Mouse (Mus musculus) embryonic fibroblast, embryonic 13.5 days (primary cell): Measurements from ENCODE around the gene Gm17018.

ENCODE experiments used
- CTCF ChIP-seq: IDR thresholded peaks from 2 replicates; pipeline ENCODE4 v1.5.1; 2011; ENCODE audit warnings: mild to moderate bottlenecking, control low read depth, low read length, moderate library complexity, borderline replicate concordance; ENCODE audit not compliant: insufficient read depth
- POLR2A ChIP-seq: IDR thresholded peaks from 2 replicates; pipeline ENCODE4 v1.6.1; 2011; ENCODE audit warnings: low read depth, mild to moderate bottlenecking, control low read depth, low read length, moderate library complexity

- TF ChIP-seq POLR2A (no peak), CTCF (no peak)
These were observed 12.6 kb downstream of the Gm17018 start for GRCm38 (mm10) chr19:45573033-45573432.
